Mouse (Mus musculus) embryonic facial prominence, embryonic 12.5 days (tissue): ENCODE data around the gene Olfr843. TPM values are rescaled to one million over a fixed set of nuclear protein-coding genes. Genes with fewer than 3 reads are reported as not detected.

Experiments used
- ATAC-seq: fragments of 200-750 bp; cut with Nextera tagmentation; 2 replicates; pipeline ENCODE4 v1.8.0; 2017; ENCODE audit not compliant: insufficient number of reproducible peaks, insufficient read depth, low FRiP score, low TSS enrichment
- H3K27ac ChIP-seq: fragments of 300-500 bp; sonication (generic); 2 replicates; pipeline ENCODE4 v1.5.1; 2016; ENCODE audit warnings: mild to moderate bottlenecking
- H3K27me3 ChIP-seq: fragments of 300-500 bp; sonication (generic); 2 replicates; pipeline ENCODE4 v1.6.1; 2016; ENCODE audit warnings: mild to moderate bottlenecking, moderate library complexity
- H3K36me3 ChIP-seq: fragments of 300-500 bp; sonication (generic); 2 replicates; pipeline ENCODE4 v1.6.1; 2016; ENCODE audit warnings: mild to moderate bottlenecking
- H3K4me1 ChIP-seq: fragments of 300-500 bp; sonication (generic); 2 replicates; pipeline ENCODE4 v1.6.1; 2016
- H3K4me2 ChIP-seq: fragments of 300-500 bp; sonication (generic); replicated peaks from 2 replicates; pipeline ENCODE4 v1.6.1; 2016; ENCODE audit warnings: mild to moderate bottlenecking, moderate library complexity
- H3K4me3 ChIP-seq: fragments of 300-500 bp; sonication (generic); 2 replicates; pipeline ENCODE4 v1.5.1; 2016; ENCODE audit warnings: mild to moderate bottlenecking
- H3K9ac ChIP-seq: fragments of 300-500 bp; sonication (generic); 2 replicates; pipeline ENCODE4 v1.6.1; 2016; ENCODE audit warnings: mild to moderate bottlenecking, moderate library complexity
- H3K9me3 ChIP-seq: fragments of 300-500 bp; sonication (generic); 2 replicates; pipeline ENCODE4 v1.6.1; 2016; ENCODE audit warnings: mild to moderate bottlenecking, moderate library complexity
- WGBS: fragments of 180-500 bp; shearing (Covaris S2); methylation state at CpG from one replicate; pipeline ENCODE4 v1.1.7; 2016; 5-methylcytosine and 5-hydroxymethylcytosine counted together
- polyA plus RNA-seq: library from polyadenylated mRNA; unstranded; fragments of >200 nt; fragmentation: Nextera tagmentation; extraction: Ambion mirVana; gene quantifications from 2 replicates; pipeline ENCODE4 v1.2.1, GENCODE M21; 2016

Gene Olfr843
- polyA plus RNA-seq = not detected in 2 replicates

DNA sequence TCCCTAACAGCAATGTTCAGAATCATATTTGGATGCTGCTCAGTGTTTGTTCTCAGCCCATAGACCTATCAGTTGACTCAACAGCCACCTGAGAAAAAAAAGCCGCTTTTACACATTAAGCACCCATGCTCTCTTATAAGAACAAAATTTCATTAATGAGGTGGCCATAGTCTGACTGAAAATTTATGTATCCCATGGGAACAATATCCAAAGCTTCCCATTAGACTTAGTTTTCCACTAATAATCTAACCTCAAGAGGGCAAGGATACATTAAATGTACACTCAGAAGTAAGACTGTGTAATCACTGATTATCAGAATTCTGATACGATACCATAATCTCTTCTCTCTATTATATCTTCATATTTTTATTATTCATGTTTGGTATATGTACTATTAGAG, at the start of gene Olfr843:
Gene Olfr843 (minus strand): TSS at position 101 of the 400 bp plus-strand sequence.
- ATAC-seq = no peak
- no peaks in the 10 kb centered on the region for H3K9me3 ChIP-seq
- WGBS = 80% methylated on average over 2 of the region's 2 CpGs

More for the DNA sequence above, at the start of gene Olfr843:
- Histone ChIP-seq H3K36me3 (no peaks in the 10 kb centered on the region), H3K27ac (no peak within 1 kb of the TSS), H3K4me1 (no peaks in the 10 kb centered on the region), H3K4me2 (no peak within 1 kb of the TSS), H3K9ac (no peak within 1 kb of the TSS), H3K4me3 (no peak within 1 kb of the TSS), H3K27me3 (no peaks in the 10 kb centered on the region)

Other genes starting within 250 kb of the Olfr843 start
- not detected in 2 replicates for gene Olfr835, start 219.3 kb downstream of the Olfr843 start, polyA plus RNA-seq
- gene Olfr836, start 131.6 kb downstream of the Olfr843 start, polyA plus RNA-seq = not detected in 2 replicates
- gene Olfr837, start 115.7 kb downstream of the Olfr843 start, polyA plus RNA-seq = not detected in 2 replicates
- 0.03 TPM in 1 of 2 replicates, not detected in the other for gene Olfr839-ps1, start 74.7 kb downstream of the Olfr843 start, polyA plus RNA-seq
- gene Olfr844, start 64.4 kb upstream of the Olfr843 start, polyA plus RNA-seq = not detected in 2 replicates
- gene Olfr845, start 84.5 kb upstream of the Olfr843 start, polyA plus RNA-seq = not detected in 2 replicates
- gene Olfr846, start 112.0 kb upstream of the Olfr843 start, polyA plus RNA-seq = not detected in 2 replicates
- gene Olfr847, start 126.7 kb upstream of the Olfr843 start, polyA plus RNA-seq = not detected in 2 replicates
- gene Olfr849, start 188.3 kb upstream of the Olfr843 start, polyA plus RNA-seq = not detected in 2 replicates
- gene Olfr850, start 226.3 kb upstream of the Olfr843 start, polyA plus RNA-seq = not detected in 2 replicates
- gene Olfr851, start 241.3 kb upstream of the Olfr843 start, polyA plus RNA-seq = not detected in 2 replicates